Mouse (Mus musculus) c-Kit-positive CD71-negative TER-119-negative erythroid progenitor cells, embryonic 14.5 days (primary cell): ENCODE measurements around the gene Wdr45b.
"Not testable (repeated sequence)": the region's sequence is repeated elsewhere in the genome, so short reads cannot be mapped to it uniquely, and the experiment has no call there.

Experiments
- DNase-seq: peaks from one replicate; pipeline ENCODE4 v3.0.0-alpha.2; 2013; ENCODE audit warnings: low read depth

The Wdr45b gene

GRCm38 (mm10) chr11:121328206-121328605 is 26.0 kb downstream of the Wdr45b start:
- no peak for DNase-seq

- no peak for DNase-seq
These were observed 27.6 kb downstream of the Wdr45b start for GRCm38 (mm10) chr11:121326681-121327080.

GRCm38 (mm10) chr11:121326034-121326433 is 28.2 kb downstream of the Wdr45b start:
- no peak for DNase-seq

- DNase-seq: not testable (repeated sequence)
These were observed 46.5 kb downstream of the Wdr45b start for GRCm38 (mm10) chr11:121307712-121308111.

- DNase-seq: no peak
These were observed 47.6 kb downstream of the Wdr45b start for GRCm38 (mm10) chr11:121306608-121307007.

- no peak for DNase-seq
These were observed 48.9 kb downstream of the Wdr45b start for GRCm38 (mm10) chr11:121305371-121305770.

- DNase-seq: no peak
These were observed 54.0 kb downstream of the Wdr45b start for GRCm38 (mm10) chr11:121300265-121300664.

GRCm38 (mm10) chr11:121298493-121298892 is 55.8 kb downstream of the Wdr45b start:
- DNase-seq: no peak

GRCm38 (mm10) chr11:121294771-121295170 is 59.5 kb downstream of the Wdr45b start:
- no peak for DNase-seq

- DNase-seq: no peak
These were observed 64.4 kb downstream of the Wdr45b start for GRCm38 (mm10) chr11:121289859-121290258.

- DNase-seq: no peak
These were observed 71.3 kb downstream of the Wdr45b start for GRCm38 (mm10) chr11:121282911-121283310.

- DNase-seq: no peak
These were observed 76.2 kb downstream of the Wdr45b start for GRCm38 (mm10) chr11:121278011-121278410.

GRCm38 (mm10) chr11:121277516-121277915 is 76.7 kb downstream of the Wdr45b start:
- no peak for DNase-seq
